9 mouse cellular contexts compared by ENCODE assay signal in the genomic region with DNA sequence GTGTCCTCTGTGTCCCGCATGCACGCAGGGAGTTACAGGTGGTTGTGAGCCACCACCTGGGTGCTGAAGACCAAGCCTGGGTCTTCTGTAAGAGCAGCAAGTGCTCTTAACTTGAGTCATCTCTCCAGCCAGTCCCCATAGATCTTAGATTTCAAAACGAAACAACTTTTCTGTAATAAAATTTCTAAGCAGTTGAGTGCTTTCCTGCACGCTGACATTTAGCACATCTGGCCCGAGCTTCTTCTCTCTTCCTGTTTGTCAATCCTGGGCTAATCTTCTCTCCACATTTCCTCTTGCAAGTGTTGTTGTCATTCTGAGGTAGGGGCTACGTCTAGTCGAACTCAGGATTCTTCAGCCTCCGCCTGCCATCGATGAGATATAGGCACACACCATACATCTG. TPM values are rescaled to one million over a fixed set of nuclear protein-coding genes. Genes with fewer than 3 reads are reported as not detected.
DNase-seq lines count a peak whose midpoint lies in the region; ATAC-seq lines count a peak whose summit lies in the region.
"Had no signal": no experiment of that assay in that cellular context is flagged by ENCODE, and none has a peak within 500 bp of the region (broad histone marks: within the 10 kb centered on the region; RNA-seq: fewer than 3 reads in every experiment).

No protein-coding gene starts in this region.

- no peaks in the 10 kb centered on the region for H3K9me3 ChIP-seq in hindbrain, embryonic 15.5 days
- no peaks in the 10 kb centered on the region for H3K9me3 ChIP-seq in hindbrain, embryonic 11.5 days (ENCODE audit: control insufficient read depth, low read length)
- H3K9me3 ChIP-seq in liver, embryonic 13.5 days (replicated peaks), result no peaks in the 10 kb centered on the region

- H3K36me3 ChIP-seq in hindbrain, embryonic 15.5 days, result no peaks in the 10 kb centered on the region
- no peaks in the 10 kb centered on the region for H3K36me3 ChIP-seq in hindbrain, embryonic 11.5 days (ENCODE audit: control insufficient read depth, insufficient read depth, low read length)
- no peaks in the 10 kb centered on the region for H3K36me3 ChIP-seq in liver, embryonic 13.5 days

- no peaks in the 10 kb centered on the region for H3K27me3 ChIP-seq in hindbrain, embryonic 15.5 days
- H3K27me3 ChIP-seq in hindbrain, embryonic 11.5 days (ENCODE audit: control insufficient read depth, insufficient read depth, low read length), result no peaks in the 10 kb centered on the region
- H3K27me3 ChIP-seq in liver, embryonic 13.5 days, result no peaks in the 10 kb centered on the region

- no peak overlapping the region for H3K9ac ChIP-seq in hindbrain, embryonic 15.5 days
- no peak overlapping the region for H3K9ac ChIP-seq in hindbrain, embryonic 11.5 days (ENCODE audit: low read depth, low read length)
- H3K9ac ChIP-seq in liver, embryonic 13.5 days, result no peak overlapping the region

- no peak overlapping the region for H3K4me2 ChIP-seq in hindbrain, embryonic 15.5 days
- no peak overlapping the region for H3K4me2 ChIP-seq in hindbrain, embryonic 11.5 days (replicated peaks; ENCODE audit: low read depth, low read length)
- H3K4me2 ChIP-seq in liver, embryonic 13.5 days, result peak overlapping the region; percentile 17; the same call in 1 of the 2 replicates

- WGBS in hindbrain, embryonic 15.5 days, result 81% methylated on average over 9 of the region's 9 CpGs
- 88% methylated on average over 9 of the region's 9 CpGs for WGBS in hindbrain, embryonic 11.5 days
- WGBS in liver, embryonic 13.5 days (ENCODE audit: insufficient replicate concordance), result 24% methylated on average over 9 of the region's 9 CpGs

- peaks cover 26% of the 10 kb centered on the region for H3K4me1 ChIP-seq in hindbrain, embryonic 15.5 days (replicated peaks)
- H3K4me1 ChIP-seq in hindbrain, embryonic 11.5 days (replicated peaks; ENCODE audit: control insufficient read depth, insufficient read depth, low read length), result peaks cover 3% of the 10 kb centered on the region; the same call in 1 of the 2 replicates
- peaks cover 43% of the 10 kb centered on the region for H3K4me1 ChIP-seq in liver, embryonic 13.5 days (replicated peaks)

- 0 out of 2 replicates have a peak overlapping the region, but pooled peaks have one; percentile 0 for H3K27ac ChIP-seq in hindbrain, embryonic 15.5 days (replicated peaks)
- no peak overlapping the region for H3K27ac ChIP-seq in hindbrain, embryonic 11.5 days (ENCODE audit: low read depth, low read length)
- no peak overlapping the region for H3K27ac ChIP-seq in liver, embryonic 13.5 days

- DNase-seq in hindbrain, embryonic 11.5 days (ENCODE audit: low spot score), result no peak
- DNase-seq in A20 (ENCODE audit: low read depth, low spot score), result peak; percentile 78
- DNase-seq in adipocyte (ENCODE audit: low spot score), result peak; percentile 33
- no peak for DNase-seq in liver, embryonic 13.5 days
- no peak for DNase-seq in left cerebral cortex, postnatal 36 days (ENCODE audit: low spot score in 2 of 2)
- no peak for DNase-seq in layer of hippocampus, adult 8-10 months (ENCODE audit: low spot score in 2 of 2)

- H3K4me3 ChIP-seq in hindbrain, embryonic 15.5 days, result no peak overlapping the region
- H3K4me3 ChIP-seq in hindbrain, embryonic 11.5 days (ENCODE audit: low read depth, low read length), result no peak overlapping the region
- H3K4me3 ChIP-seq in liver, embryonic 13.5 days (replicated peaks), result no peak overlapping the region
- H3K4me3 ChIP-seq: left cerebral cortex, adult 2 months had no signal

- no peak for ATAC-seq in hindbrain, embryonic 15.5 days (ENCODE audit: low FRiP score, low read depth)
- no peak for ATAC-seq in hindbrain, embryonic 11.5 days (ENCODE audit: low FRiP score)
- no peak for ATAC-seq in liver, embryonic 13.5 days (ENCODE audit: low read depth)
- no peak for ATAC-seq in erythroid progenitor cell, adult 5-6 weeks (replicated peaks; ENCODE audit: low FRiP score, poor library complexity, severe bottlenecking)

- intact Hi-C loops in left cerebral cortex, postnatal 36 days (cut with DNase I), result no loop called here

RNA-seq across cellular contexts. Expression of gene Jmjd1c, which starts 43.5 kb away (rescaled TPM):
- 51.0 and 53.9 TPM in 2 replicates for polyA plus RNA-seq in hindbrain, embryonic 15.5 days (2015; fragmentation: Nextera tagmentation; extraction: Ambion mirVana)
- polyA plus RNA-seq in hindbrain, embryonic 11.5 days (2014; fragmentation: Nextera tagmentation; extraction: Ambion mirVana), result 55.0 and 63.8 TPM in 2 replicates
- 10.4 and 12.7 TPM in 2 replicates for polyA plus RNA-seq in liver, embryonic 13.5 days (2015; fragmentation: Nextera tagmentation; extraction: Ambion mirVana)
- 33.5 and 37.1 TPM in 2 replicates for total RNA-seq in erythroid progenitor cell, adult 5-6 weeks (2015; ENCODE audit: low replicate concordance)
- total RNA-seq in erythroid progenitor cell, adult 5-6 weeks (2017; ENCODE audit: low replicate concordance), result 19.8 and 26.1 TPM in 2 replicates
- total RNA-seq in left cerebral cortex, postnatal 36 days (2021), result 10 to 100 TPM; 71.2 to 96.3 TPM
- total RNA-seq in layer of hippocampus, adult 8-10 months (2022), result 100 to 1,000 TPM in 2 of 4 experiments, 10 to 100 TPM in 2; 90.8 to 103 (median 98.5) TPM

RNA-seq across cellular contexts. Expression of gene Reep3, which starts 44.3 kb away (rescaled TPM):
- 32.8 and 36.2 TPM in 2 replicates for polyA plus RNA-seq in hindbrain, embryonic 15.5 days (2015; fragmentation: Nextera tagmentation; extraction: Ambion mirVana)
- 46.4 and 53.8 TPM in 2 replicates for polyA plus RNA-seq in hindbrain, embryonic 11.5 days (2014; fragmentation: Nextera tagmentation; extraction: Ambion mirVana)
- polyA plus RNA-seq in liver, embryonic 13.5 days (2015; fragmentation: Nextera tagmentation; extraction: Ambion mirVana), result 7.5 and 10.4 TPM in 2 replicates
- total RNA-seq in erythroid progenitor cell, adult 5-6 weeks (2015; ENCODE audit: low replicate concordance), result 9.7 and 23.9 TPM in 2 replicates
- 5.0 and 7.9 TPM in 2 replicates for total RNA-seq in erythroid progenitor cell, adult 5-6 weeks (2017; ENCODE audit: low replicate concordance)
- 10 to 100 TPM; 18.4 to 19.7 TPM for total RNA-seq in left cerebral cortex, postnatal 36 days (2021)
- 10 to 100 TPM; 21.0 to 24.7 (median 22.3) TPM for total RNA-seq in layer of hippocampus, adult 8-10 months (2022)

Comparison
In these comparisons a context has a peak if more than half of its experiments do, and no peak if none do; other contexts are left out.
1. DNase-seq: peak in A20 (single experiment) and adipocyte (single experiment); none in hindbrain, embryonic 11.5 days (single experiment), liver, embryonic 13.5 days (single experiment), left cerebral cortex, postnatal 36 days (0 of 2) and layer of hippocampus, adult 8-10 months (0 of 2).